Mouse (Mus musculus) intestine, embryonic 14.5 days (tissue): ENCODE measurements around the gene Olfr635. TPM values are rescaled to one million over a fixed set of nuclear protein-coding genes. Genes with fewer than 3 reads are reported as not detected.
"Not testable (repeated sequence)": the region's sequence is repeated elsewhere in the genome, so short reads cannot be mapped to it uniquely, and the experiment has no call there.

Experiments used
- ATAC-seq: fragments of 200-750 bp; cut with Nextera tagmentation; replicated peaks from 2 replicates; pipeline ENCODE4 v1.8.0; 2017; ENCODE audit warnings: low read depth, moderate number of reproducible peaks, moderate TSS enrichment, moderate library complexity; ENCODE audit not compliant: low FRiP score, low TSS enrichment
- DNase-seq: peaks from one replicate; pipeline ENCODE4 v3.0.0-alpha.2; 2018; ENCODE audit warnings: low spot score
- H3K27ac ChIP-seq: fragments of 300-500 bp; sonication (generic); 2 replicates; pipeline ENCODE4 v1.5.1; 2014; ENCODE audit warnings: low read depth, mild to moderate bottlenecking, control low read depth
- H3K27me3 ChIP-seq: fragments of 300-500 bp; sonication (generic); replicated peaks from 2 replicates; pipeline ENCODE4 v1.6.1; 2014; ENCODE audit warnings: low read length, control low read depth; ENCODE audit not compliant: control insufficient read depth, insufficient read depth
- H3K36me3 ChIP-seq: fragments of 300-500 bp; sonication (generic); 2 replicates; pipeline ENCODE4 v1.6.1; 2014; ENCODE audit warnings: low read length, control low read depth; ENCODE audit not compliant: control insufficient read depth, insufficient read depth
- H3K4me1 ChIP-seq: fragments of 300-500 bp; sonication (generic); replicated peaks from 2 replicates; pipeline ENCODE4 v1.6.1; 2014; ENCODE audit warnings: low read length, control low read depth, mixed read lengths; ENCODE audit not compliant: control insufficient read depth, insufficient read depth
- H3K4me2 ChIP-seq: fragments of 300-500 bp; sonication (generic); 2 replicates; pipeline ENCODE4 v1.6.1; 2014; ENCODE audit warnings: low read length
- H3K4me3 ChIP-seq: fragments of 300-500 bp; sonication (generic); 2 replicates; pipeline ENCODE4 v1.5.1; 2014; ENCODE audit warnings: low read depth, low read length, control low read depth, mixed read lengths
- H3K9ac ChIP-seq: fragments of 300-500 bp; sonication (generic); 2 replicates; pipeline ENCODE4 v1.6.1; 2014; ENCODE audit warnings: mild to moderate bottlenecking, low read length
- H3K9me3 ChIP-seq: fragments of 300-500 bp; sonication (generic); 2 replicates; pipeline ENCODE4 v1.6.1; 2016; ENCODE audit warnings: low read length, control low read depth; ENCODE audit not compliant: control insufficient read depth
- WGBS: fragments of 180-500 bp; shearing (Covaris S2); extraction: QIAGEN DNeasy Blood & Tissue Kit; methylation state at CpG from one replicate; pipeline ENCODE4 v1.1.7; 2014; 5-methylcytosine and 5-hydroxymethylcytosine counted together
- polyA plus RNA-seq: library from polyadenylated mRNA; unstranded; fragments of >200 nt; fragmentation: Nextera tagmentation; extraction: Ambion mirVana; gene quantifications from 2 replicates; pipeline ENCODE4 v1.2.1, GENCODE M21; 2014

Gene Olfr635
- not detected in 2 replicates for polyA plus RNA-seq

GRCm38 (mm10) chr7:103970852-103971251 lies at the start of gene Olfr635:
Gene Olfr635, plus strand, starts transcription at chr7:103971152.
- H3K4me1 ChIP-seq = no peaks in the 10 kb centered on the region
- no peak within 1 kb of the TSS for H3K4me3 ChIP-seq
- no peak within 1 kb of the TSS for H3K27ac ChIP-seq
- no peaks in the 10 kb centered on the region for H3K27me3 ChIP-seq
- no peak within 1 kb of the TSS for H3K4me2 ChIP-seq
- no peaks in the 10 kb centered on the region for H3K9me3 ChIP-seq
- WGBS = 73% methylated on average over 1 of the region's 1 CpGs
- ATAC-seq (no peak), DNase-seq (no peak)
- no peak within 1 kb of the TSS for H3K9ac ChIP-seq
- no peaks in the 10 kb centered on the region for H3K36me3 ChIP-seq

- Histone ChIP-seq H3K4me3 (no peak within 1 kb of the TSS), H3K4me2 (no peak within 1 kb of the TSS), H3K9ac (no peak within 1 kb of the TSS), H3K27ac (no peak within 1 kb of the TSS), H3K36me3 (no peaks in the 10 kb centered on the region), H3K4me1 (no peaks in the 10 kb centered on the region), H3K9me3 (no peaks in the 10 kb centered on the region), H3K27me3 (no peaks in the 10 kb centered on the region)
- no peak for ATAC-seq
- no peak for DNase-seq
Observed at GRCm38 (mm10) chr7:103928525-103928924, 42.4 kb upstream of the Olfr635 start, which contains the start of gene Olfr631. Gene Olfr631, plus strand, starts transcription at chr7:103928825.

GRCm38 (mm10) chr7:103934264-103934663 lies 36.7 kb upstream of the Olfr635 start, which contains the start of gene Olfr632:
Gene Olfr632, plus strand, starts transcription at chr7:103934347.
- Histone ChIP-seq H3K4me2 (no peak within 1 kb of the TSS), H3K9ac (no peak within 1 kb of the TSS), H3K27me3 (no peaks in the 10 kb centered on the region), H3K4me3 (no peak within 1 kb of the TSS), H3K9me3 (no peaks in the 10 kb centered on the region), H3K36me3 (no peaks in the 10 kb centered on the region), H3K27ac (no peak within 1 kb of the TSS), H3K4me1 (no peaks in the 10 kb centered on the region)
- no peak for DNase-seq
- no peak for ATAC-seq
- WGBS = 75% methylated on average over 2 of the region's 2 CpGs

GRCm38 (mm10) chr7:103942730-103943129 lies 28.2 kb upstream of the Olfr635 start:
- no peak overlapping the region for H3K4me3 ChIP-seq
- ATAC-seq = no peak
- H3K9me3 ChIP-seq = no peaks in the 10 kb centered on the region
- H3K9ac ChIP-seq = no peak overlapping the region
- H3K4me1 ChIP-seq = no peaks in the 10 kb centered on the region
- peak; percentile 82 for DNase-seq
- no peaks in the 10 kb centered on the region for H3K27me3 ChIP-seq
- WGBS = 25% methylated on average over 2 of the region's 2 CpGs
- H3K27ac ChIP-seq = no peak overlapping the region
- H3K4me2 ChIP-seq = no peak overlapping the region
- no peaks in the 10 kb centered on the region for H3K36me3 ChIP-seq

- H3K4me1 ChIP-seq = no peaks in the 10 kb centered on the region
- H3K9ac ChIP-seq = no peak within 1 kb of the TSS
- no peaks in the 10 kb centered on the region for H3K9me3 ChIP-seq
- ATAC-seq = no peak
- no peak within 1 kb of the TSS for H3K4me2 ChIP-seq
- H3K27ac ChIP-seq = no peak within 1 kb of the TSS
- DNase-seq = no peak
- no peaks in the 10 kb centered on the region for H3K27me3 ChIP-seq
- no peaks in the 10 kb centered on the region for H3K36me3 ChIP-seq
- no peak within 1 kb of the TSS for H3K4me3 ChIP-seq
Observed at GRCm38 (mm10) chr7:103944137-103944536, 26.8 kb upstream of the Olfr635 start, which contains the start of gene Olfr633. Gene Olfr633, plus strand, starts transcription at chr7:103944437.

GRCm38 (mm10) chr7:103966873-103967272 lies 4.1 kb upstream of the Olfr635 start:
- not testable (repeated sequence) for H3K27me3 ChIP-seq, H3K27ac ChIP-seq, H3K4me3 ChIP-seq, H3K36me3 ChIP-seq, H3K9ac ChIP-seq, H3K4me2 ChIP-seq, H3K9me3 ChIP-seq, H3K4me1 ChIP-seq, ATAC-seq, DNase-seq
- 94% methylated on average over 22 of the region's 22 CpGs for WGBS

- no peak overlapping the region for H3K4me3 ChIP-seq
- no peaks in the 10 kb centered on the region for H3K36me3 ChIP-seq
- WGBS = 71% methylated on average over 1 of the region's 1 CpGs
- no peak overlapping the region for H3K9ac ChIP-seq
- no peaks in the 10 kb centered on the region for H3K27me3 ChIP-seq
- no peaks in the 10 kb centered on the region for H3K9me3 ChIP-seq
- no peak overlapping the region for H3K4me2 ChIP-seq
- DNase-seq = no peak
- no peaks in the 10 kb centered on the region for H3K4me1 ChIP-seq
- H3K27ac ChIP-seq = no peak overlapping the region
- ATAC-seq = no peak
Observed at GRCm38 (mm10) chr7:103971782-103972181, 830 bp downstream of the Olfr635 start.

- H3K4me1 ChIP-seq = no peaks in the 10 kb centered on the region
- H3K27ac ChIP-seq = no peak within 1 kb of the TSS
- H3K4me3 ChIP-seq = no peak within 1 kb of the TSS
- no peaks in the 10 kb centered on the region for H3K27me3 ChIP-seq
- H3K36me3 ChIP-seq = no peaks in the 10 kb centered on the region
- no peak within 1 kb of the TSS for H3K9ac ChIP-seq
- DNase-seq (no peak), ATAC-seq (no peak)
- no peaks in the 10 kb centered on the region for H3K9me3 ChIP-seq
- H3K4me2 ChIP-seq = no peak within 1 kb of the TSS
Observed at GRCm38 (mm10) chr7:103998446-103998845, 27.5 kb downstream of the Olfr635 start, which contains the start of gene Olfr638. Gene Olfr638, plus strand, starts transcription at chr7:103998746.

GRCm38 (mm10) chr7:103999124-103999523 lies 28.2 kb downstream of the Olfr635 start:
- H3K4me1 ChIP-seq = no peaks in the 10 kb centered on the region
- H3K27ac ChIP-seq = no peak overlapping the region
- H3K4me3 ChIP-seq = no peak overlapping the region
- ATAC-seq (no peak), DNase-seq (no peak)
- no peaks in the 10 kb centered on the region for H3K36me3 ChIP-seq
- H3K9ac ChIP-seq = no peak overlapping the region
- H3K9me3 ChIP-seq = no peaks in the 10 kb centered on the region
- H3K27me3 ChIP-seq = no peaks in the 10 kb centered on the region
- no peak overlapping the region for H3K4me2 ChIP-seq
